Mouse (Mus musculus) liver, embryonic 16.5 days (tissue): ENCODE measurements around the gene Ccdc83. TPM values are rescaled to one million over a fixed set of nuclear protein-coding genes. Genes with fewer than 3 reads are reported as not detected.
A peak's percentile ranks its signal among the peaks of the same experiment; 100 is the strongest.

Source experiments
- ATAC-seq: fragments of 200-750 bp; cut with Nextera tagmentation; 2 replicates; pipeline ENCODE4 v1.8.0; 2017; ENCODE audit warnings: low read depth, mild to moderate bottlenecking, moderate number of reproducible peaks, moderate library complexity
- H3K27ac ChIP-seq: fragments of 300-500 bp; sonication (generic); 2 replicates; pipeline ENCODE4 v1.5.1; 2014; ENCODE audit warnings: mild to moderate bottlenecking, low read length
- H3K27me3 ChIP-seq: fragments of 300-500 bp; sonication (generic); 2 replicates; pipeline ENCODE4 v1.6.1; 2014; ENCODE audit warnings: low read depth, low read length, mixed read lengths; ENCODE audit not compliant: control insufficient read depth, insufficient read depth
- H3K36me3 ChIP-seq: fragments of 300-500 bp; sonication (generic); 2 replicates; pipeline ENCODE4 v1.6.1; 2014; ENCODE audit warnings: mild to moderate bottlenecking; ENCODE audit not compliant: control insufficient read depth, insufficient read depth
- H3K4me1 ChIP-seq: fragments of 300-500 bp; sonication (generic); 2 replicates; pipeline ENCODE4 v1.6.1; 2014; ENCODE audit warnings: low read depth, low read length, mixed read lengths; ENCODE audit not compliant: control insufficient read depth
- H3K4me2 ChIP-seq: fragments of 300-500 bp; sonication (generic); 2 replicates; pipeline ENCODE4 v1.6.1; 2014; ENCODE audit warnings: low read depth, low read length, mixed read lengths
- H3K4me3 ChIP-seq: fragments of 300-500 bp; sonication (generic); 2 replicates; pipeline ENCODE4 v1.5.1; 2014; ENCODE audit warnings: low read depth, mild to moderate bottlenecking, low read length
- H3K9ac ChIP-seq: fragments of 300-500 bp; sonication (generic); 2 replicates; pipeline ENCODE4 v1.6.1; 2014; ENCODE audit warnings: low read depth, low read length
- H3K9me3 ChIP-seq: fragments of 300-500 bp; sonication (generic); replicated peaks from 2 replicates; pipeline ENCODE4 v1.6.1; 2016; ENCODE audit warnings: low read length; ENCODE audit not compliant: control insufficient read depth
- WGBS: fragments of 180-500 bp; shearing (Covaris S2); extraction: QIAGEN DNeasy Blood & Tissue Kit; methylation state at CpG from one replicate; pipeline ENCODE4 v1.1.7; 2014; ENCODE audit not compliant: insufficient replicate concordance; 5-methylcytosine and 5-hydroxymethylcytosine counted together
- polyA plus RNA-seq: library from polyadenylated mRNA; unstranded; fragments of >200 nt; fragmentation: Nextera tagmentation; extraction: Ambion mirVana; gene quantifications from 2 replicates; pipeline ENCODE4 v1.2.1, GENCODE M21; 2015

Gene Ccdc83
- not detected in 2 replicates for polyA plus RNA-seq

DNA sequence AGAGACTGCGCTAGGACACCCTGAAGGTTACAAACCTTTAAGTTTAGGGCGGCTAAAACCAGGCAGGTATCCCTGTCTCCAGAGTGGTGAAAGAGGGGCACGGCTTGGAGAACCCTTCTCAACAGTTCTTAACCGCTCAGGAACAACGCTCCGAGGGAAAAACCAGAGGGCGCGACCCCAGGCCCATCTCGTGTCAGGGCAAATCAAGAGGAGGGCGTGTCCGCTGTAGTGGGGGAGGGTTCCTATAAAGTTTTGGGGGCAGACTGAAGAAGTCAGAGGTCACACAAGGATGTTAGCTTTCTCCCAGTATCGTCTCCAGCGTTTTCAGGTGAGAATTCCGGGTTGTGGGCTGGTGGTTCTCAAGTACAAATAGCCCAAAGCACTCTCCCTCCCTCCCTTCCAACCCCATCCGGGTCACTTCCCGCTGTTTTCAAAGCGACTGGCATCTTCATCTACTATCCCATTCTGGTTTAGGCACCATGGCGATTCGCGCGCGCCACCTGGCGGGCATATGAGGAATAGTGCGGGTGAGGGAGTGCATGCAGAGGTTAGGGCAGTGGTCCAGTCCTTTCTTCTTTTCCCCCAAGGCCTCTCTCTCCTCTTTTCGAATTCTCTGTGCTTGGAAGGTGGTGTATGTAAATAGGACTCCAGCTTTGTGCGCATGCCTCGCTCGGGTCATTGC lies at the start of gene Ccdc83:
Gene Ccdc83, minus strand, starts transcription at position 489 of the 682 bp plus-strand sequence.
- ATAC-seq = no peak

DNA sequence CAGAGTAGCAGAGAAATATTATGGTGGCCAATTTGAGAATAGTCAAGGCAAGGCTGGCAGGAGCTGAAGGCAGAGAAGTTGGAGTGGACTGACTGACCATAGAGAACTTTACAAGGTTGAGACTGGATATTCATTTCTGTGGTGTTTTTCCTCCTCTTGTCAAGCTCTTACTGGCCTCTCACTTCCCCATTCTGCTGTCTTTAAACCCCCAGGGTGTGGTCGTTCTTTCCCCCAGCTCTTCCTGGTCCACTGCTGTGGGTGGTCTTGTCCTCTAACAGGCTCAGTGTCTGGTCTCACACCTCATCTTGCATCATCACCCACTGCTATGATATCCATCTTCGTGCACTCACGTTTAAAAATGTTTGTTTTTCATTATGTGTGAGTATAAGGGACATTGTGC lies 47.8 kb upstream of the Ccdc83 start:
- no peak overlapping the region for H3K9ac ChIP-seq
- H3K9me3 ChIP-seq = no peaks in the 10 kb centered on the region
- H3K27ac ChIP-seq = no peak overlapping the region
- no peak overlapping the region for H3K4me3 ChIP-seq
- no peak for ATAC-seq
- no peak overlapping the region for H3K4me2 ChIP-seq
- H3K27me3 ChIP-seq = no peaks in the 10 kb centered on the region
- WGBS = 20% methylated on average over 3 of the region's 3 CpGs
- H3K4me1 ChIP-seq = no peaks in the 10 kb centered on the region
- H3K36me3 ChIP-seq = no peaks in the 10 kb centered on the region

More for the DNA sequence above, at the start of gene Ccdc83:
- H3K4me2 ChIP-seq = peak within 1 kb of the TSS; percentile 48
- H3K27ac ChIP-seq = no peak within 1 kb of the TSS
- H3K4me1 ChIP-seq = peaks cover 4% of the 10 kb centered on the region
- no peak within 1 kb of the TSS for H3K9ac ChIP-seq
- H3K27me3 ChIP-seq = no peaks in the 10 kb centered on the region
- H3K9me3 ChIP-seq = no peaks in the 10 kb centered on the region
- 6% methylated on average over 28 of the region's 28 CpGs for WGBS
- H3K4me3 ChIP-seq = peak within 1 kb of the TSS; percentile 34
- H3K36me3 ChIP-seq = no peaks in the 10 kb centered on the region

DNA sequence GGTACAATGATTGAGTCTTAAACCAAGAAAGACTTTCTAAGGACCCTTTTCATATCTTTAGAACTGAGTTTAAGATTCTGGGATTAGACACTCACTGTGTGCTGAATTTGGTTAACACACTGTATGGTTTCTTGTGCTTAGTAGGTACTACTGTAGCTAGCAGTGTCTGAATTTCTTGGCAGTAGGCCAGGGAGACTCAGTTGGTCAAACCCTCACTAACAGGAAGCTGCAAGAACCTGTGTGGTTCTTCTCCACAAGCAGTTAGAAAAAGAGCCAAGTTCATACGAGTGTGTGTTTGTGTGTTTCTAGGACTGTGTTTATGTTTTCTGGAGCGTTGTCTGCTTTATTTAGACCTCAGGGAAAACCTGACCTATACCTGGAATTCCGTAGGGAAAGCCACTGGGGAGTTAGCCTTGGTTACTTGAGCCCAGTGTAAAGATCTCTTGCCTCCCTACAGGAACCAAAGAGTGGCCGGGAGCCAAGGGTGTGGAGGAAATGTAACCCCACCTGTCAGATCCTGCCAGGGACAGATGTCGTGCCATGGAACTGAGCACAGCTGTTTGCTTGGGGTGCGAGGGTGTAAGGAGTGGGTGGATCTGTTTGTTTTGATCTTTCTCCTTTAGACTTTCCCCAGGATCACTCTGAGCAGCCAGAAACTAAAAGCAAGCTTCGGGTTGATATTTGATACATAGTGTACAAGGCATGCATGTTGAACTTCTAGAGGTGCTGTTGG lies 46.7 kb upstream of the Ccdc83 start:
- no peaks in the 10 kb centered on the region for H3K27me3 ChIP-seq
- H3K36me3 ChIP-seq = no peaks in the 10 kb centered on the region
- H3K4me2 ChIP-seq = no peak overlapping the region
- 31% methylated on average over 7 of the region's 7 CpGs for WGBS
- H3K4me1 ChIP-seq = no peaks in the 10 kb centered on the region
- no peak overlapping the region for H3K27ac ChIP-seq
- no peak overlapping the region for H3K4me3 ChIP-seq
- no peak for ATAC-seq
- no peak overlapping the region for H3K9ac ChIP-seq
- no peaks in the 10 kb centered on the region for H3K9me3 ChIP-seq

DNA sequence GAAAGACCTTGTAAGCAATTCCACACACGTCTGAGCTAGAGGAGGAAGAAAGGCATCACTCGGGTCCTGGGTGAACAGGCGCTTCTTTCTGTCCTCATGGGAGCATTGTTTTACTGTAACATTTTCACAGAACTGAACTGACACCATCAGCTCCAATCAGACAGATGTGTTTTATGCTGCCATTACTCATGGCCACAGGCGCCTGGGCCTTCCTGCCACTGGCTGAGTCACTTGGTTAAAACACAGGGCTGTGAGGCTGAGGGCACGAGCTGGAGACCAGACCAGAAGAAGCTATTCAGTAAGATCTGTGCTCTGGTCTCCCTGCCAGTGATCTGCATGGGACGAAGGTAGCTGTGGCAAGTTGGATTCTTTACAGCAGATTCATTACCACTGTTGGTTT lies 42.4 kb upstream of the Ccdc83 start:
- Histone ChIP-seq H3K9ac (no peak overlapping the region), H3K36me3 (no peaks in the 10 kb centered on the region), H3K4me3 (no peak overlapping the region), H3K27ac (no peak overlapping the region), H3K27me3 (peaks cover 14% of the 10 kb centered on the region), H3K4me1 (no peaks in the 10 kb centered on the region), H3K4me2 (no peak overlapping the region), H3K9me3 (no peaks in the 10 kb centered on the region)
- 59% methylated on average over 6 of the region's 6 CpGs for WGBS
- no peak for ATAC-seq

DNA sequence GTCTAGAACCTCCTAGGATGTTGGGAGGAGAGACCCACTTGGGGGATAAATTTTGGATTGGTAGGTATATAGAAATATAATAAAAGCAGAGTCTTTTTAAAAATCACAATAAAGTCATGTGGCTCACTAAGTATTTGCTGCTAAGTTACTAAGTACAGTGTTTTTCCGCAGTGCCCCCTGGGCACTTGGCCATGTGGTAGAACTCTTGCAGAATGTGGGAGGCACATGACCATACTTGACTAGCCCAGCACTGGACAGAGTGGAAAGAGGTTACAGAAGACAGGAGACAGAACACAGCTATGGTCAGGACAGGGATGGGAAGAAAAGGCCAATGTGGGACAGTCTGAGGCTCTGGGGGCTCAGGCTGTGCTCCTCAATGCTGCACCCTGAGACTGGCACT lies 41.4 kb upstream of the Ccdc83 start:
- peaks cover 24% of the 10 kb centered on the region for H3K27me3 ChIP-seq
- no peak overlapping the region for H3K9ac ChIP-seq
- no peak for ATAC-seq
- no peak overlapping the region for H3K4me2 ChIP-seq
- 70% methylated on average over 1 of the region's 1 CpGs for WGBS
- no peaks in the 10 kb centered on the region for H3K9me3 ChIP-seq
- H3K27ac ChIP-seq = no peak overlapping the region
- H3K4me1 ChIP-seq = no peaks in the 10 kb centered on the region
- no peaks in the 10 kb centered on the region for H3K36me3 ChIP-seq
- no peak overlapping the region for H3K4me3 ChIP-seq

DNA sequence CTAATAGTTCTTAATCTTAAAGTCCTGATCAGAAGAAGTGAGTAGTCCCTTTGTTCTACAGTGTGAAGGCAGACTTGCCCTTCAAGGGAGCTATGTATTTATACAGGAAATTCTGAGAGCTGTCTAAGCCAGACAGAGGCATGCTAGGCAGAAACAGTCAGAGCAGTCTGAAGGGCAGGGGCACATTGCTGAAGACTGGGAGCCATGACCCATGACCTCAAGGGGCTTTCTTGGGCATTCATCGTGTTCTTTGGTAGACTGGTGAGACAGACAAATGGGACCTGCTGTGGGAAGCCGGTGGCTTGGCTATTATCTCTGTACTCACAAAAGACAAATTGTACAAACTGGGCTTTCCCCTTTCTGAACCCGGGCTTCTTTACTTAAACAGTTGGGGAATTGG lies 40.5 kb upstream of the Ccdc83 start:
- Histone ChIP-seq H3K9me3 (no peaks in the 10 kb centered on the region), H3K4me2 (no peak overlapping the region), H3K4me1 (no peaks in the 10 kb centered on the region), H3K4me3 (no peak overlapping the region), H3K27me3 (peaks cover 25% of the 10 kb centered on the region), H3K36me3 (no peaks in the 10 kb centered on the region), H3K27ac (no peak overlapping the region), H3K9ac (no peak overlapping the region)
- ATAC-seq = no peak
- WGBS = 47% methylated on average over 3 of the region's 3 CpGs

DNA sequence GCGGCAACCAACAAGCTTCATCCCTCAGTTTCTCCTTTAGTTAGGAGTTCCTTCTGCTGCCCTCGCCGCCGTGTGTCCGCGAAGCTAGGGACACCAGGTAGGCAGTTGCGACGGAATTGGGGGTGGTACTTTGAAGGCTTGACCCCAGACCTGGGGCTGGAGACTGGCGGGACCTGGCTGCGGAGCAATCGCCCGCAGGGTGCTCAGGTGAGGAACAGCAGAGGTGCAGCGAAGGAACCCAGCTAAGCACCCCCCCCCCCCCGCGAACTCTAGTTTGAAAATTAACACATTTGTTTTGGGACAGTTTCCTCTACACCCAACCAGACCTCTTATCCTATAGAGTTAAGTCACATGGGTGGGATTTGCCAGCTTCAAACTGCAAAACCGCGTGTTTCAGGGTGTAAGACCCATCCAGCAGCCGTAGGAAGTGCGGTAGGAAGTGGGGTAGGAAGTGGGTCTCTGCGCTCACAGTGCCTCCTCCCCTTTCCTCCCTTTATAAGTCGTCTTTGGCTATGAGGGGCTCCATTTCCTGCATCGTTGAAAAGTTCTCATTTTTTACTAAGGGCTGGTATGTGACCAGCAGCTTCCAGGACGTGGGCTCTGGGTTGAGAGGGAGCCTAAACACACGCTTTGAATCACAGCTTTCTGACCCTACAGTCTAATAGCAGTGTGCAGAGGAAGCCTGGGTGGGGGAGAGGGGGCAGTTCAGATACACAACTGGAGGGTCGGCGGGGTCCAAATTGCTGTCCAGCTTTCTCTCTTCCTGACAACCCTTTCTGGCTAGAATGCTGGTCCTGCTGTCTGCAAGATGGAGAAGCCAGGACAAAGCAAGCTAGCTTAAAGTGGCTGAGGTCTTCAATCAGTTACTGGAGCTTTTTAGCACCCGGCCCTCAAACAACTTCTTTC lies 37.3 kb upstream of the Ccdc83 start:
- 2% methylated on average over 27 of the region's 27 CpGs for WGBS
- Histone ChIP-seq H3K9ac (no peak overlapping the region), H3K27ac (no peak overlapping the region), H3K36me3 (no peaks in the 10 kb centered on the region), H3K9me3 (no peaks in the 10 kb centered on the region), H3K4me3 (peak overlapping the region; percentile 56), H3K27me3 (peaks cover 35% of the 10 kb centered on the region), H3K4me2 (peak overlapping the region; percentile 72), H3K4me1 (no peaks in the 10 kb centered on the region)
- no peak for ATAC-seq

DNA sequence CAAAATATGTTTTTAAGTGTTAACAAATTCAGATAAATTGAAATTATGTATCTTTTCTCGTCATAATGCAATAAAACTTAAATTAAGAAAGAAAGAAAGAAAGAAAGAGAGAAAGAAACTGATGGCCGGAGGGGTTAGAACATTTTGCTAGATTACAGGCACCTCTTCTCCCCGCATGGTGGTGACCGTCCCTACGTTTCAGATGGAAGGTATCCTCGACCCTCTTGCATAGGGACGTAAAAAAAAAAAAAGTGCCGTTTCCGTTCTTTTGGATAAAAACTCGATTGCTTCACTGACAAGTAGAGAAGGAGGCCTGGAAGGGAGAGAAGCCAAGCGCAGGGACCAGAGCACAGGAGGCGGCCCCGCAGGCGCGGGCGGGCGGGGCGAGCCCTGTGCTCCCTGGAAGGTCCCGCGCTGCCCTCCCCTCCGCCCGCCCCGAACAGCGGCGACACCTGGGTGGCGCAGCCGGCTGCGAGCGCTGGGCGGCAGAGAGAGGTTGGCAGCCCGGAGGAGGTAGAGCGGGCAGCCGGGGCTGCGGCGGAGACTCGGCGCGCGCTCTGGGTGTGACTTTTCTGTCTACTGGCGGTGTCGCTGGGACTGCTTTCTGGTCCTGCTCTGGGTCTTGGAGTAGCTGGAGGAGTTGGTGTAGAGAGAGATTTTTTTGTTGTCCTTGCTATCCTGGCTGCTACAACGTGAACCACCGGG lies 36.5 kb upstream of the Ccdc83 start, which contains the start of gene Sytl2:
Gene Sytl2, plus strand, starts transcription at position 311 of the 705 bp plus-strand sequence.
- no peak within 1 kb of the TSS for H3K9ac ChIP-seq
- 1% methylated on average over 38 of the region's 43 CpGs for WGBS
- H3K36me3 ChIP-seq = no peaks in the 10 kb centered on the region
- peak within 1 kb of the TSS; percentile 72 for H3K4me2 ChIP-seq
- peak within 1 kb of the TSS; percentile 56 for H3K4me3 ChIP-seq
- peaks cover 35% of the 10 kb centered on the region for H3K27me3 ChIP-seq
- peak; percentile 37; the same call in 1 of the 2 replicates for ATAC-seq
- H3K4me1 ChIP-seq = no peaks in the 10 kb centered on the region
- no peak within 1 kb of the TSS for H3K27ac ChIP-seq
- no peaks in the 10 kb centered on the region for H3K9me3 ChIP-seq
